Mouse (Mus musculus) testis, adult 2 months (tissue): ENCODE results near the gene Dtnb.

ENCODE experiments used
- CTCF ChIP-seq: fragments of 200-500 bp; IDR thresholded peaks from 2 replicates; pipeline ENCODE4 v1.5.1; 2012; ENCODE audit warnings: low read depth, mild to moderate bottlenecking, inconsistent platforms, low read length, moderate library complexity; ENCODE audit not compliant: control insufficient read depth, insufficient read depth, insufficient replicate concordance
- POLR2A ChIP-seq: fragments of 200-500 bp; IDR thresholded peaks from 2 replicates; pipeline ENCODE4 v1.6.1; 2012; ENCODE audit warnings: low read depth, mild to moderate bottlenecking, inconsistent platforms, low read length, moderate library complexity; ENCODE audit not compliant: control insufficient read depth

DNA sequence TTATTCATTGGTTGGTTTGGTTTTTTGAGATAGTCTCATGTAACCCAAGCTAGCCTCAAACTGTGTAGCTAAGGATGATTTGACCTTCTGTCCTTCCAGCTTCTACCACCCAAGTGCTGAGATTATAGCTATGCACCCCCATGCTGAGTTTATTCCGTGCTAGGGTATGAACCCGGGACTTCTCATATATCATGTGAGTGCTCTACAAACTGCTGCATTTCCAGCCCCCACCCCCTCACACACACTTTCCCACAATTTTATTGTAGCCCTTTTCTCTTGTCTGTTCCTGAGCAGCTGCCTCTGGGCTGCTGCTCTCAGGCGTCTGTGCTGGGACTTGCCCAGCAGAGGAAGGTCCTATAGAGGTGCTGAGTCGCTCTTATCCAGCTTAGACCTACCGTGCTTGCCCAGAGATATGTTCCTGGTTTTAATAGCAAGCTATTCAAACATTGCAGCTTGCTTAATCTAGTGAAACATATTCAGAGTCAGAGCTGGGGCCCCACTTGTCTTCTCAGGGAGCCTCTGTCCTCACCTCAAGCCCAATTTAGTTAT lies 152.7 kb downstream of the Dtnb start:
- TF ChIP-seq POLR2A (no peak), CTCF (no peak)
